Mouse (Mus musculus): ENCODE data around the gene Hdac9. TPM values are rescaled to one million over a fixed set of nuclear protein-coding genes. Genes with fewer than 3 reads are reported as not detected.
A peak's percentile ranks its signal among the peaks of the same experiment; 100 is the strongest.

The Hdac9 gene
- polyA plus RNA-seq, 1 experiment from 2014 or later: 7.3 TPM

GRCm38 (mm10) chr12:34231621-34232150, 685.2 kb downstream of the Hdac9 start:
- WGBS: 65% methylated on average over 4 of the region's 4 CpGs
- ATAC-seq (ENCODE audit: insufficient number of reproducible peaks, insufficient read depth, low FRiP score, low TSS enrichment): no peak
- Histone ChIP-seq H3K36me3 (no peaks in the 10 kb centered on the region), H3K4me3 (no peak overlapping the region), H3K9me3 (no peaks in the 10 kb centered on the region), H3K9ac (no peak overlapping the region), H3K27me3 (no peaks in the 10 kb centered on the region), H3K4me1 (peaks cover 5% of the 10 kb centered on the region; the same call in 1 of the 2 replicates), H3K4me2 (replicated peaks) (no peak overlapping the region), H3K27ac (0 out of 2 replicates have a peak overlapping the region, but pooled peaks have one; percentile 63)

- Histone ChIP-seq H3K27ac (no peak overlapping the region), H3K4me2 (replicated peaks) (no peak overlapping the region), H3K9ac (no peak overlapping the region), H3K4me3 (no peak overlapping the region), H3K36me3 (no peaks in the 10 kb centered on the region), H3K4me1 (peaks cover 15% of the 10 kb centered on the region; the same call in 1 of the 2 replicates), H3K9me3 (no peaks in the 10 kb centered on the region), H3K27me3 (no peaks in the 10 kb centered on the region)
- no peak for ATAC-seq (ENCODE audit: insufficient number of reproducible peaks, insufficient read depth, low FRiP score, low TSS enrichment)
- WGBS: 39% methylated on average over 2 of the region's 2 CpGs
Measured at GRCm38 (mm10) chr12:34224505-34224904, 692.4 kb downstream of the Hdac9 start.

GRCm38 (mm10) chr12:34221014-34221413, 695.9 kb downstream of the Hdac9 start:
- Histone ChIP-seq H3K4me2 (replicated peaks) (no peak overlapping the region), H3K9me3 (no peaks in the 10 kb centered on the region), H3K27ac (peak overlapping the region; percentile 69), H3K4me3 (no peak overlapping the region), H3K36me3 (no peaks in the 10 kb centered on the region), H3K4me1 (peaks cover 15% of the 10 kb centered on the region; the same call in 1 of the 2 replicates), H3K27me3 (no peaks in the 10 kb centered on the region), H3K9ac (no peak overlapping the region)
- WGBS: 32% methylated on average over 9 of the region's 9 CpGs
- no peak for ATAC-seq (ENCODE audit: insufficient number of reproducible peaks, insufficient read depth, low FRiP score, low TSS enrichment)

GRCm38 (mm10) chr12:34220051-34220926, 696.6 kb downstream of the Hdac9 start:
- Histone ChIP-seq H3K9me3 (no peaks in the 10 kb centered on the region), H3K27ac (peak overlapping the region; percentile 69), H3K9ac (no peak overlapping the region), H3K27me3 (no peaks in the 10 kb centered on the region), H3K4me1 (peaks cover 15% of the 10 kb centered on the region; the same call in 1 of the 2 replicates), H3K36me3 (no peaks in the 10 kb centered on the region), H3K4me3 (no peak overlapping the region), H3K4me2 (replicated peaks) (no peak overlapping the region)
- WGBS: 42% methylated on average over 9 of the region's 9 CpGs
- no peak for ATAC-seq (ENCODE audit: insufficient number of reproducible peaks, insufficient read depth, low FRiP score, low TSS enrichment)

- Histone ChIP-seq H3K27ac (no peak overlapping the region), H3K27me3 (no peaks in the 10 kb centered on the region), H3K36me3 (no peaks in the 10 kb centered on the region), H3K9ac (no peak overlapping the region), H3K4me3 (no peak overlapping the region), H3K4me2 (replicated peaks) (no peak overlapping the region), H3K4me1 (peaks cover 27% of the 10 kb centered on the region; the same call in 1 of the 2 replicates), H3K9me3 (no peaks in the 10 kb centered on the region)
- WGBS: 76% methylated on average over 2 of the region's 2 CpGs
- ATAC-seq (ENCODE audit: insufficient number of reproducible peaks, insufficient read depth, low FRiP score, low TSS enrichment): no peak
Measured at GRCm38 (mm10) chr12:34218561-34218960, 698.3 kb downstream of the Hdac9 start.

- WGBS: 20% methylated on average over 17 of the region's 17 CpGs
- peak overlapping the region; percentile 83 for H3K27ac ChIP-seq
- H3K27me3 ChIP-seq: no peaks in the 10 kb centered on the region
- peak; percentile 67; the same call in 1 of the 2 replicates for ATAC-seq (ENCODE audit: insufficient number of reproducible peaks, insufficient read depth, low FRiP score, low TSS enrichment)
- H3K9ac ChIP-seq: no peak overlapping the region
- H3K4me3 ChIP-seq: no peak overlapping the region
- H3K4me1 ChIP-seq: peaks cover 16% of the 10 kb centered on the region; the same call in 1 of the 2 replicates
- H3K4me2 ChIP-seq (replicated peaks): peak overlapping the region; percentile 27; the same call in 1 of the 2 replicates
- no peaks in the 10 kb centered on the region for H3K36me3 ChIP-seq
- H3K9me3 ChIP-seq: no peaks in the 10 kb centered on the region
Measured at GRCm38 (mm10) chr12:34215023-34216020, 701.6 kb downstream of the Hdac9 start.

GRCm38 (mm10) chr12:34212162-34212561, 704.7 kb downstream of the Hdac9 start:
- H3K4me2 ChIP-seq (replicated peaks): no peak overlapping the region
- no peak overlapping the region for H3K27ac ChIP-seq
- no peaks in the 10 kb centered on the region for H3K27me3 ChIP-seq
- H3K4me1 ChIP-seq: peaks cover 12% of the 10 kb centered on the region; the same call in 1 of the 2 replicates
- WGBS: 57% methylated on average over 3 of the region's 3 CpGs
- no peak overlapping the region for H3K9ac ChIP-seq
- no peaks in the 10 kb centered on the region for H3K9me3 ChIP-seq
- no peaks in the 10 kb centered on the region for H3K36me3 ChIP-seq
- ATAC-seq (ENCODE audit: insufficient number of reproducible peaks, insufficient read depth, low FRiP score, low TSS enrichment): no peak
- H3K4me3 ChIP-seq: no peak overlapping the region

- Histone ChIP-seq H3K9ac (no peak overlapping the region), H3K27me3 (no peaks in the 10 kb centered on the region), H3K4me3 (no peak overlapping the region), H3K4me1 (peaks cover 22% of the 10 kb centered on the region; the same call in 1 of the 2 replicates), H3K9me3 (no peaks in the 10 kb centered on the region), H3K4me2 (replicated peaks) (no peak overlapping the region), H3K27ac (peak overlapping the region; percentile 85), H3K36me3 (no peaks in the 10 kb centered on the region)
- ATAC-seq (ENCODE audit: insufficient number of reproducible peaks, insufficient read depth, low FRiP score, low TSS enrichment): no peak
- 54% methylated on average over 3 of the region's 3 CpGs for WGBS
Measured at GRCm38 (mm10) chr12:34201471-34201870, 715.4 kb downstream of the Hdac9 start.

- 10% methylated on average over 4 of the region's 4 CpGs for WGBS
- Histone ChIP-seq H3K4me2 (replicated peaks) (no peak overlapping the region), H3K27ac (peak overlapping the region; percentile 85), H3K4me3 (no peak overlapping the region), H3K9me3 (no peaks in the 10 kb centered on the region), H3K36me3 (no peaks in the 10 kb centered on the region), H3K27me3 (no peaks in the 10 kb centered on the region), H3K4me1 (peaks cover 22% of the 10 kb centered on the region; the same call in 1 of the 2 replicates), H3K9ac (no peak overlapping the region)
- peak; percentile 77; the same call in 1 of the 2 replicates for ATAC-seq (ENCODE audit: insufficient number of reproducible peaks, insufficient read depth, low FRiP score, low TSS enrichment)
Measured at GRCm38 (mm10) chr12:34200030-34200446, 716.9 kb downstream of the Hdac9 start.

- Histone ChIP-seq H3K36me3 (no peaks in the 10 kb centered on the region), H3K4me1 (peaks cover 9% of the 10 kb centered on the region; the same call in 1 of the 2 replicates), H3K4me3 (no peak overlapping the region), H3K9ac (no peak overlapping the region), H3K9me3 (no peaks in the 10 kb centered on the region), H3K27me3 (no peaks in the 10 kb centered on the region), H3K27ac (no peak overlapping the region), H3K4me2 (replicated peaks) (no peak overlapping the region)
- no peak for ATAC-seq (ENCODE audit: insufficient number of reproducible peaks, insufficient read depth, low FRiP score, low TSS enrichment)
Measured at GRCm38 (mm10) chr12:34195155-34195828, 721.6 kb downstream of the Hdac9 start.

GRCm38 (mm10) chr12:34194116-34194515, 722.8 kb downstream of the Hdac9 start:
- 90% methylated on average over 4 of the region's 4 CpGs for WGBS
- Histone ChIP-seq H3K4me2 (replicated peaks) (no peak overlapping the region), H3K27me3 (no peaks in the 10 kb centered on the region), H3K4me1 (no peaks in the 10 kb centered on the region), H3K9me3 (no peaks in the 10 kb centered on the region), H3K4me3 (no peak overlapping the region), H3K9ac (no peak overlapping the region), H3K36me3 (no peaks in the 10 kb centered on the region), H3K27ac (no peak overlapping the region)
- no peak for ATAC-seq (ENCODE audit: insufficient number of reproducible peaks, insufficient read depth, low FRiP score, low TSS enrichment)
